Mouse (Mus musculus) left cerebral cortex, postnatal 36 days (tissue): ENCODE measurements around the gene Synrg. TPM values are rescaled to one million over a fixed set of nuclear protein-coding genes. Genes with fewer than 3 reads are reported as not detected.

ENCODE experiments used
- DNase-seq, 2 experiments: peaks; one replicate each; pipeline ENCODE4 v3.0.0; 2021 to 2022; ENCODE audit warnings: low spot score in 2 of 2, mixed read lengths in 1 of 2
- intact Hi-C: fragments of 180-260 bp; cut with DNase I; formaldehyde crosslinking; loops from one replicate; pipeline ENCODE4 v1.15.1; 2025
- total RNA-seq, 2 experiments: library from RNA; stranded (reverse); gene quantifications; 2 replicates each; pipeline ENCODE4 v1.2.3; 2021

Gene Synrg
- total RNA-seq, 2 experiments from 2014 or later, result 58.1 to 58.8 TPM

GRCm38 (mm10) chr11:83976236-83976977 lies 12.2 kb downstream of the Synrg start:
- intact Hi-C loops, result no loop called here
- DNase-seq, result no peak

- DNase-seq, result no peak
- intact Hi-C loops, result no loop called here
These were observed 13.6 kb downstream of the Synrg start for GRCm38 (mm10) chr11:83977810-83978209.

- intact Hi-C loops, result no loop called here
These were observed 15.8 kb downstream of the Synrg start for GRCm38 (mm10) chr11:83979992-83980391.

GRCm38 (mm10) chr11:83981338-83981737 lies 17.1 kb downstream of the Synrg start:
- intact Hi-C loops, result no loop called here
- DNase-seq, result no peak

More at GRCm38 (mm10) chr11:83979992-83980391, 15.8 kb downstream of the Synrg start:
- DNase-seq, result no peak

- intact Hi-C loops, result no loop called here
- no peak for DNase-seq
These were observed 27.5 kb downstream of the Synrg start for GRCm38 (mm10) chr11:83991701-83992100.

GRCm38 (mm10) chr11:83993428-83993827 lies 29.2 kb downstream of the Synrg start:
- DNase-seq, result no peak
- intact Hi-C loops, result no loop called here

GRCm38 (mm10) chr11:83994481-83994880 lies 30.3 kb downstream of the Synrg start:
- intact Hi-C loops, result no loop called here
- no peak for DNase-seq

GRCm38 (mm10) chr11:83995535-83995950 lies 31.3 kb downstream of the Synrg start:
- DNase-seq, result peak; percentile 55 to 59
- intact Hi-C loops, result no loop called here

GRCm38 (mm10) chr11:83997171-83997868 lies 33.1 kb downstream of the Synrg start:
- DNase-seq, result no peak
- intact Hi-C loops, result no loop called here

- intact Hi-C loops, result no loop called here
- no peak for DNase-seq
These were observed 34.8 kb downstream of the Synrg start for GRCm38 (mm10) chr11:83998993-83999392.

- no peak for DNase-seq
- intact Hi-C loops, result no loop called here
These were observed 35.2 kb downstream of the Synrg start for GRCm38 (mm10) chr11:83999411-83999915.

GRCm38 (mm10) chr11:84001257-84001656 lies 37.0 kb downstream of the Synrg start:
- intact Hi-C loops, result no loop called here
- DNase-seq, result no peak

GRCm38 (mm10) chr11:84003986-84004385 lies 39.8 kb downstream of the Synrg start:
- intact Hi-C loops, result no loop called here
- DNase-seq, result no peak

- DNase-seq, result no peak
- intact Hi-C loops, result no loop called here
These were observed 44.8 kb downstream of the Synrg start for GRCm38 (mm10) chr11:84009001-84009400.

GRCm38 (mm10) chr11:84010411-84010810 lies 46.2 kb downstream of the Synrg start:
- no peak for DNase-seq
- intact Hi-C loops, result loop anchor here (5.0 kb wide), 1 partner anchor 48 kb away; the partner anchor contains the start of gene Synrg

GRCm38 (mm10) chr11:84011050-84011449 lies 46.8 kb downstream of the Synrg start:
- no peak for DNase-seq
- intact Hi-C loops, result loop anchor here (5.0 kb wide), 1 partner anchor 49 kb away; the partner anchor contains the start of gene Synrg

GRCm38 (mm10) chr11:84011576-84011975 lies 47.3 kb downstream of the Synrg start:
- no peak for DNase-seq
- intact Hi-C loops, result loop anchor here (5.0 kb wide), 1 partner anchor 49 kb away; the partner anchor contains the start of gene Synrg

GRCm38 (mm10) chr11:84013105-84013504 lies 48.9 kb downstream of the Synrg start:
- peak; percentile 23 to 59 for DNase-seq

GRCm38 (mm10) chr11:84016147-84016809 lies 52.0 kb downstream of the Synrg start:
- intact Hi-C loops, result no loop called here
- DNase-seq, result no peak

More at GRCm38 (mm10) chr11:84013105-84013504, 48.9 kb downstream of the Synrg start:
- intact Hi-C loops, result loop anchor here (5.0 kb wide), 1 partner anchor 51 kb away; the partner anchor contains the start of gene Synrg
